Mouse (Mus musculus) T-helper 17 cell (primary cell): ENCODE data around the gene Ccnd3.

ENCODE experiments used
- in situ Hi-C, 2 experiments: fragments of 300-600 bp; cut with MboI, MseI; formaldehyde crosslinking; loops; 1 replicate in 1 of 2; 2 replicates in 1 of 2; pipeline ENCODE4 v1.15.1; 2025; ENCODE audit warnings: high pct_unique_total_duplicates in 2 of 2

The Ccnd3 gene

DNA sequence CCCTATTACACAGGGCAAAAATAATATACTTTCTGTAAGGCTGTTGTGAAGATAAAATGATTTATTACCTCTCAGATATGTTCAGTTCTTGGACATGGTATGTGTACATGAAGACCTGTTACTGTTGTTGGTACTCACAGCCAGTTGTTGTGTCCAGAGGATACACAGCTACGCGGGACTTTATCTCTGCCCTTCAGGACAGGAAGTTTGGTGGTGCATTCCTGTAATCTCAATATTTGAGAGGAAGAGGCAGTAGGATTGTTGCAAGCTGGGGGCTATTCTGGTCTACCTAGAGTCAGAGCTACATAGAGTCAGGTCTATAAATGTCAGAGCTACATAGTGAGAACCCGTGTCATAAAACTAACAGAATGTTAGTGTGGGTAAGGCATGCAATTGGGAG lies 86.2 kb downstream of the Ccnd3 start:
- in situ Hi-C loops: loop anchor here (5.0 kb wide), 2 partner anchors 34 to 79 kb away; no protein-coding TSS in a partner anchor

DNA sequence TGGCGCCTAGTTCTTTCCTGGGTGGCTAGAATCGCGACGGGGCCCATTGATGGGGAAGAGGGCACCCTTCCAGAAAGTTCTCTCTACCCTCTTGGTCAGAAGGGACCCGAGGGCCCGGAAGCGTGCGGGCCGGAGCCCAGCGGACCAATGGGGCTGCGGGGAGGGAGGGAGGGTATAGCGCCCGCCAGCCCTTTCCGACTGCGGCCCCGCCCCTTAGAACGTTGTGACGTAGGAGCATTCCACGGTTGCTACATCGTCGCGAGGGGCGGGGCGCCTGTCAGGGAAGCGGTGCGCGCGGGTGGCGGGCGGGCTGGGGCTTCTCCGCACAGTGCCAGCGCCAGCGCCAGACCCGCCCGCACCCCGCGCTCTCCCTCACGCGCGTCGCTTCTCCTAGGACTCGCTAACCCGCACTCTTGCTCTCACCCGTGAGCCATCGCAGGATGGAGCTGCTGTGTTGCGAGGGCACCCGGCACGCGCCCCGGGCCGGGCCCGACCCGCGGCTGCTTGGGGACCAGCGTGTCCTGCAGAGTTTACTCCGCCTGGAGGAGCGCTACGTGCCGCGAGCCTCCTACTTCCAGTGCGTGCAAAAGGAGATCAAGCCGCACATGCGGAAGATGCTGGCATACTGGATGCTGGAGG lies 88.5 kb downstream of the Ccnd3 start:
- in situ Hi-C loops: loop anchor here (5.0 kb wide), 2 partner anchors 36 to 81 kb away; no protein-coding TSS in a partner anchor

GRCm38 (mm10) chr17:47593854-47594182 lies 89.0 kb downstream of the Ccnd3 start:
- in situ Hi-C loops: loop anchor here (5.0 kb wide), 2 partner anchors 37 to 82 kb away; no protein-coding TSS in a partner anchor

DNA sequence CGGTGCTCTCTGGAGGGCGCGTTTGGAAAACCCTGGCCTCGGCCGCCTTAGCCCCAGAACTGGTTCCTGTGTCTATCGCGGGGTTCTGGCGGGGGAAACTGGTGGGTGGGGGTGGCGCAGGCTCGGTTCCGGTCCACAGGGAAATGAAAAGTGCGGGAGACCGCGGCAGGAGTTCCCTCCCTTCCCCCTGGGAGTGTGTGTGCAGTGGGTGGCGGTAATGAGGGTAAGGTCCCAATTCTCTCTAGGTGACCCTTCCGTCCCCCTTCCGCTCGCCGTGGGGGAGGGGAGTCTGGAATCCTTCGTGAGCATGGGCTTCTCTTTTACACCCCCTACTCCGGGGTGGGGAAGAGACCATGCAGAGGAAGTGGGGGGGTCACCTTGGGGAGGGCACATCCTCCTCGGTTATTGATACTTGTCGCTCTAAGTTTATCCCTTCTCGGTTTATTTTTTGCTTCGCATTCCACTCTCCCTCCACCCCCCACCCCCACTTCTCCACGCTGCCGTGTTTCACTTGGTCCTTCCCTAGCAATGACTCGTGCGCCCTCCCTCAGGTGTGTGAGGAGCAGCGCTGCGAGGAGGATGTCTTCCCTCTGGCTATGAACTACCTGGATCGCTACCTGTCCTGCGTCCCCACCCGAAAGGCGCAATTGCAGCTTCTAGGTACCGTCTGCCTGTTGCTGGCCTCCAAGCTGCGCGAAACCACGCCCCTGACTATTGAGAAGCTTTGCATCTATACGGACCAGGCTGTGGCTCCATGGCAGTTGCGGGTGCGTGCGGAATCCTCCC lies 89.5 kb downstream of the Ccnd3 start:
- in situ Hi-C loops: loop anchor here (5.0 kb wide), 2 partner anchors 37 to 82 kb away; no protein-coding TSS in a partner anchor

DNA sequence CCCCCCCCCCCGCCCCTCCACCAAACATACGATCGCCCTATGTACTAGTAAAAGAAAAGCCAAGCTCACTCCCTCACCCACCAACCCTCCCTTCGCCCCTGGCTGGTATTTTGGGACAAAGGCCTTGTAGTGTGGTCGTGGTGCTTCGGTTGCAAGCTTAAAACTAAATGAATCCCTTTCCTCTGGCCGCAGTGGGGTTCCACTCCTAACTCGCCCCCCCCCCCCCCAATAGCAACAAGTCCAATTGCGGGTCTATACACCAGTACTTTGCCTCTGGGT lies 90.1 kb downstream of the Ccnd3 start:
- in situ Hi-C loops: loop anchor here (5.0 kb wide), 2 partner anchors 38 to 83 kb away; no protein-coding TSS in a partner anchor

- in situ Hi-C loops: loop anchor here in 1 of 2 experiments (5.0 kb wide), 1 partner anchor 83 kb away; no protein-coding TSS in a partner anchor
Measured at GRCm38 (mm10) chr17:47595248-47596161, 90.7 kb downstream of the Ccnd3 start.

DNA sequence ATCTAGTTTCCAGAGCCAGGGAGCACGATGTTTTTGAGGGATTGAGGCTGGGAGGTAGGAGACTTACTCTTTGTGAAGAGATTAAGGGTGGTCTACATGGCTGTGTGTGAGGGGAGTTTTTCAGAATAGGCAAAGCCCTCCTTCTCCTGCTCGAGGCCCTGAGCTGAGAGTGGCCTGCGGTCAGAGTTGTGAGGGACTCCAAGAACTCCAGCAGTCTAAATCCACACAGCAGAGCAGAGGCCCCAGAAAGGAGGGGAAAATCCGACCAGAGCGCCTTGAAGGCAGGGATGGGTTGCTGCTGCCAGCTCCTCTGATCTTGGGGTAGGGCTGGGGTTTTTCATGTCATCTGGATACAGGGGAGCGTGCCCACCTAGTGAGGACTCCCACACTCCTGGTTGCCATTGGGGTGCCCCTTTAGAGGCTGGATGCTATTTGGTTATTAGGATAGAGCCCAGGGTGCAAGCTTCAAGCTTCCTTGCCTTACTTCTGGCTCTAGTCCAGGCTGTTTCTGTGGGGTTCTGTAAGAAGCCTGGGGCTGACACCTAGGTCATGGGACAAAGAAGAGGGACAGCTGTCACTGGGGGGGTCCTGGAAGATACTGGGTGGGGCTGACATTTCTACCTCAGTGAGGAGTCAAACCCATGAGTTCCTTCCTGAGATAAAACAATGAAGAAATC lies 91.4 kb downstream of the Ccnd3 start:
- in situ Hi-C loops: loop anchor here in 1 of 2 experiments (5.0 kb wide), 1 partner anchor 84 kb away; no protein-coding TSS in a partner anchor

DNA sequence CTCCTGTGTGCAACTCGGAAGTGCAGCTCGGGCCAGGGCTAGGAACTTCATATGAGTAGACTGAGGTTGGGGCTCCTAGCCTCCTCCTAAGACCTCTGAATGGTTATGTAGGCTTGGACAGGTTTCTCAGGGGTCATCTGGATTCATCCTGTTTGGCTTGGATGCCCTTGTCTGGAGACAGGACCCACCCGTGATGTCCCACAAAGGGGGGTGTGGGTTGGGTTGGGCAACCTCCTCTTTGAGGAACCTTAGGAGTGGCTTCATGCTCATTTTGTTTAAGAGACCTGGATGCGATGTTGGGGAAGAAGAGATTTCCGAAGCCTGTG lies 92.0 kb downstream of the Ccnd3 start:
- in situ Hi-C loops: loop anchor here in 1 of 2 experiments (5.0 kb wide), 1 partner anchor 85 kb away; no protein-coding TSS in a partner anchor

DNA sequence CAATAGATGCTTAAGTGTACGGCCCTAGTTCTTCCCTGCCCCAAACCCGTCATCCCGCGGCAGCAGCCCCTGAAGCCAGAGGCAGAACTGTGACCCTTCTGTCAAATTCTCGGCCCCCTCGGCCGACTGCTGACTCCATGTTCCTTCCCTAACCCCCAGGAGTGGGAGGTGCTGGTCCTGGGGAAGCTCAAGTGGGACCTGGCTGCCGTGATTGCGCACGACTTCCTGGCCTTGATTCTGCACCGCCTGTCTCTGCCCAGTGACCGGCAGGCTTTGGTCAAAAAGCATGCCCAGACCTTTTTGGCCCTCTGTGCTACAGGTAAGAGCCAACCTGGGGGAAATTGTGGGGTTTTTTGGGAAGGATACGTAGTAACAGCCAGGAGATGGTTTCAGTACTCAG lies 92.4 kb downstream of the Ccnd3 start:
- in situ Hi-C loops: loop anchor here in 1 of 2 experiments (5.0 kb wide), 1 partner anchor 85 kb away; no protein-coding TSS in a partner anchor

DNA sequence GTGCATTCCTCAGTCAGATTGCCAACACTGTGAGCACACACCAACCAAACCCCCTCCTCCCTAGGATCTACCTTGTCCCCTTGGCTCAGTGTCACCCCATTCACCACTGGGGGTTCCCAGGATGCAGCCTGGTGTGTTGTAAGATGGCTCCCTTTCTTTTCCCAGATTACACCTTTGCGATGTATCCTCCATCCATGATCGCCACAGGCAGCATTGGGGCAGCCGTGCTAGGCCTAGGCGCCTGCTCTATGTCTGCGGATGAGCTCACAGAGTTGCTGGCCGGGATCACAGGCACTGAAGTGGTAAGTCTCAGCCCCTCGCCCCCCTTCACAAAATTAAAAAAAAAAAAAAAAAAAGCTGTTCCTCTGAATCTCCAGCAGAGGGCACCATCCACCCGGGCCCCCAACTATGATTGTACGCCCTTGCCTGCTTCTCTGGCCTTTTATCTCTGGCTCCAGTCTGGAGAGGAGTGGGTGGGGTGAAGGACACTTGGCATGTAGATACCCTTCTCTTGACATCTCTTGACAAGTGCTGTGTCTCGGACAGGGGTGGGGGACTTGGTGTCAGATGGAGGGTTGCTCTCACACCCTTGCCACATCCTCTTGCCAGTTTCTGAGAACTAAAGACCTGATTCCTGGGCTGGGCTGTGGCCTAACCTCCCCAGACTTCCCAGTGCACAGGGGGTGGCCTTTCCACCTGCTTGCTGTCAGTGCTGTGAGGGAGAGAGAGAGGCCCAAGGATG lies 93.2 kb downstream of the Ccnd3 start:
- in situ Hi-C loops: loop anchor here in 1 of 2 experiments (5.0 kb wide), 1 partner anchor 86 kb away; no protein-coding TSS in a partner anchor

DNA sequence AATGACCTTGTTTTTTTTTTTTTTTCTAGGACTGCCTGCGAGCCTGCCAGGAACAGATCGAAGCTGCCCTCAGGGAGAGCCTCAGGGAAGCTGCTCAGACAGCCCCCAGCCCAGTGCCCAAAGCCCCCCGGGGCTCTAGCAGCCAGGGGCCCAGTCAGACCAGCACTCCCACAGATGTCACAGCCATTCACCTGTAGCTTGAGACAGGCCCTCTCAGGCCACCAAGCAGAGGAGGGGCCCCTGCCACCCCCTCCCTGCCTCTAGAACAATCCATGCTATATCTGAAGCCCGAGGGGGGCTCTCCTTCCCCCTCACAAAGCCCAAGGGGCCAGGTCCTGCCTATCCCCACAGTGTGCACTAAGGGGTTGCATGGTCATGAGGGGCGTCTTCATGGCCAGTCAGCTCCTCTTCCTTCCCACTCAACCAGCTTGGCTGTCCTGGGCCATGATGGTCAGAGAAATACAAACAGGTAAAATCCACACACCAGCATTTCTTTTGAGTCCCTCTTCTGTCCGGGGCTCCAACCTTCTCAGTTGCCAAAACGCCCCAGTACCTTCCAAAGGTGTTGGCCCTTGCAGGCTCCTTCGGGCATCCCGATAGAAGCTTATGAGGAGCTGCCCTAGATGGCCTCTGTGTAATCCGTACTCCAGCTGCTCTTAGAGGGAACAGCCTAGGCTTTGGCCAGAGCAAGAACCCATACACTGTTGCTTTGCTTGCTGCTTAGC lies 93.9 kb downstream of the Ccnd3 start:
- in situ Hi-C loops: loop anchor here in 1 of 2 experiments (5.0 kb wide), 1 partner anchor 86 kb away; no protein-coding TSS in a partner anchor

DNA sequence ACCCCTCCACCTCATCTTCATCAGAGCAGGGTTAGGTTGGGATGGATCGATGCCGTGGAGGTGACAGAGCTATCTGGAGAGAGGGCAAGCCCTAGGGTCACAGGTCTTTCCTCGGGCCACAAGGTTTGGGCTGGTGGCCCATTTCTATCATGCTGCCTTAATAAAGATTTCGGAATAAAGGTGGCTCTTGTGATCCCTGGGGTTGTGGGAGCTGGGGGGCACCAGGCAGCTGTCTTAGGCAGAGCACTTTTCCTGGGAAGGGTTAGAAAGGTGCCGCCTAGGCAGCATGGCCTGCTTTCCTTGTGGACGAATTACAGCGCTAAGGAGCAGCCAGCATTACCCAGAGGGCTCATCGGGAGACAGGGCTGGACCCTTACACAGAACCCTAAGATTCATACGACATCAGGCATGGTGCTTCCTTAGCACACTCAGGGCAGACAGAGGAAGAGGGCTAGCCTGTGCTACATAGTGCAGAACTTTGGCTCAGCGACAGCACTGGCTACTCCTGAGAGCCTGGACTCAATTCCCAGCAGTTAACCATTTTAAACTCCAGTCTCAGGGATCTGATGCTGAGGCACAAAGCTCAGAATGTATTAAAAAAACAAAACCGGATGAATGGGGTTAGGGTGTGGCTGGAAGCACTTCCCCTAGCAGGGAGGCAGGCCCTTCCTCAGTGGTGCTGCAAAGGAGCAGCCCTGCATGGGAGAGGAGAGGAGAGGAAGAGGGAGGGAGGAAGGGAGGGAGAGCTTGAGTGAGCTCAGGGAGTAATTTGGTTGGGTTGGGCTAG lies 94.9 kb downstream of the Ccnd3 start:
- in situ Hi-C loops: loop anchor here in 1 of 2 experiments (5.0 kb wide), 1 partner anchor 87 kb away; no protein-coding TSS in a partner anchor

DNA sequence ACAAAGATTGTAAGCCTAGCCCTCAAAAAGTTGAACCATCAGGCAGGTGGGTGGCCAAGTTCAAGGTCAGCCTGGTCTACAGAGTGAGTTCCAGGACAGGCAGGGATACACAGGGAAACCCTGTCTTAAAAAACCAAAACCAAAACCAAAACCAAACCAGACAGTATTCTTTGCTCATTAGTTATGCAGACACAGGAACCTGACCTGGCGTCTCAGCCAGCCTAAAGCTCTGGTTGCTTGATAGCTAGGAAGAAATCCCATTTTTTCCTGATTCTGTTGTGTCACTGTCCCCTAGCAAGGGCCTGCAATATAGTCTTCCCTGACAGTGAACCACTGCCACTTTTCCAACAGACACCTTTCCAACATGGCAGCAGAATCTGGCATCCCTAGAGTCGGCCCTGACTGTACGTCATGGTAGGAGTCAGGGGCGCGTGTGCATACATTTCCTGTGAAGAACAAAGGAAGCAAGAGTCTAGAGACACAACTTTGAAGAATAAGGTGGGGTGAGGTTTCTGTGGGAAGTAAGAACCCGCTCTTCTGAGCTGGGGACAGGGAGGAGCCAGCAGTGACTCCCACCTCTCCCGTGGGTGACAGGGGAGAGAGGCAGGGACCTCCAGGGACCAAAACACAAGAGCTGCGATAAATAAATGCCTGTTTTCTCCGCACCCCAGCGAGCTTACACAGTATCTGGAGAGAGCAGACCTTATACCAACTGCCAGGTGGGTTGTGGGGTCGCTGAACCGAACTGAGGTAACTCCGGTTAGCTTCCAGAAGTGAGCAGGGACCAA lies 95.9 kb downstream of the Ccnd3 start:
- in situ Hi-C loops: no loop called here

DNA sequence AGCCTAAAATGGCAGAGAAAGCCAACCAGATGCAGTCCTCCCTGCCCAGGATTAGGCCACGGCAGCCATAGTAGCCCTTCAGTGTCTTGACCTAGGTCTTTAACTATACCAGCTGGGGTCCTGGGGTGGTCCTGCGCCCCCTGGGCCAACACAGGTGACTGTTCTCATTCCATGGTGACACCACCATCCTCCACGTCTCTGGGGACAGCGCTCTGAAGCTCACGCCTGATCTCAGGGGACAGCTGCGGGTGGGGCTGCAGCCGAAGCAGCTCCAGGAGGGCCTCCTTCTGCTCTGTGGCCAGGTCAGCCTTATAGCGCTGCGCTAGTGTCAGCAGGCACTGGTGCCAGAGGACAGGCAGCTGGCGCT lies 96.5 kb downstream of the Ccnd3 start:
- in situ Hi-C loops: no loop called here

- in situ Hi-C loops: no loop called here
Measured at GRCm38 (mm10) chr17:47602289-47602688, 97.4 kb downstream of the Ccnd3 start.

- in situ Hi-C loops: loop anchor here in 1 of 2 experiments (5.0 kb wide), 1 partner anchor 1414 kb away; no protein-coding TSS in a partner anchor
Measured at GRCm38 (mm10) chr17:47606220-47606619, 101.4 kb downstream of the Ccnd3 start.

DNA sequence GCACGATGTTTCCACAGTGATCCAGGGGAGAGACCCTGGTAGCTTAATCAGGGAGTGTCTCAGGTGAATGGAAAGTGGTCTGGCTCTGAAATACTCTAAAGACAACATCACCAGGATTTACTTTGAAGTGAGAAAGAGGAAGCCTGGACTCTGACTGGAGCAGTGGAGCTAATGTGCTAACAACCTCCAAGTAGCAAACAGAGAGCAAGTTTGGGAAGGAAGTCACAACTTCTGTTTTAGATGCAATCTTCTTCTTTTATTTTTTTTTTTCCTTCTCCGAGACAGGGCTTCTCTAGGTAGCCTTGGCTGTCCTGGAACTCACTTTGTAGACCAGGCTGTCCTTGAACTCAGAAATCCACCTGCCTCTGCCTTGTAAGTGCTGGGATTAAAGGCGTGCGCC lies 104.3 kb downstream of the Ccnd3 start:
- in situ Hi-C loops: loop anchor here in 1 of 2 experiments (5.0 kb wide), 1 partner anchor 1417 kb away; no protein-coding TSS in a partner anchor
